Mouse (Mus musculus) hindbrain, embryonic 14.5 days (tissue): ENCODE data around the gene Wdhd1. TPM values are rescaled to one million over a fixed set of nuclear protein-coding genes. Genes with fewer than 3 reads are reported as not detected.

Experiments used
- ATAC-seq: fragments of 200-750 bp; cut with Nextera tagmentation; 2 replicates; pipeline ENCODE4 v1.8.0; 2017; ENCODE audit warnings: moderate number of reproducible peaks, mild to moderate bottlenecking, moderate TSS enrichment, moderate library complexity; ENCODE audit not compliant: low FRiP score
- DNase-seq: peaks from one replicate; pipeline ENCODE4 v3.0.0-alpha.2; 2015; ENCODE audit warnings: low spot score
- H3K27ac ChIP-seq: fragments of 300-500 bp; sonication (generic); 2 replicates; pipeline ENCODE4 v1.5.1; 2014; ENCODE audit warnings: mild to moderate bottlenecking, moderate library complexity
- H3K27me3 ChIP-seq: fragments of 300-500 bp; sonication (generic); 2 replicates; pipeline ENCODE4 v1.6.1; 2014; ENCODE audit warnings: mild to moderate bottlenecking, low read length, mixed read lengths; ENCODE audit not compliant: control insufficient read depth, insufficient read depth
- H3K36me3 ChIP-seq: fragments of 300-500 bp; sonication (generic); replicated peaks from 2 replicates; pipeline ENCODE4 v1.6.1; 2014; ENCODE audit not compliant: control insufficient read depth, insufficient read depth
- H3K4me1 ChIP-seq: fragments of 300-500 bp; sonication (generic); replicated peaks from 2 replicates; pipeline ENCODE4 v1.6.1; 2014; ENCODE audit warnings: antibody characterized with exemption, low read length, mixed read lengths; ENCODE audit not compliant: control insufficient read depth, insufficient read depth
- H3K4me2 ChIP-seq: fragments of 300-500 bp; sonication (generic); replicated peaks from 2 replicates; pipeline ENCODE4 v1.6.1; 2014; ENCODE audit warnings: mild to moderate bottlenecking, moderate library complexity
- H3K4me3 ChIP-seq: fragments of 300-500 bp; sonication (generic); replicated peaks from 2 replicates; pipeline ENCODE4 v1.5.1; 2014; ENCODE audit warnings: mild to moderate bottlenecking, low read length
- H3K9ac ChIP-seq: fragments of 300-500 bp; sonication (generic); 2 replicates; pipeline ENCODE4 v1.6.1; 2014
- H3K9me3 ChIP-seq: fragments of 300-500 bp; sonication (generic); 2 replicates; pipeline ENCODE4 v1.6.1; 2016; ENCODE audit warnings: low read length; ENCODE audit not compliant: control insufficient read depth
- WGBS: fragments of 180-500 bp; shearing (Covaris S2); extraction: QIAGEN DNeasy Blood & Tissue Kit; methylation state at CpG from one replicate; pipeline ENCODE4 v1.1.7; 2014; 5-methylcytosine and 5-hydroxymethylcytosine counted together
- polyA plus RNA-seq: library from polyadenylated mRNA; unstranded; fragments of >200 nt; fragmentation: Nextera tagmentation; extraction: Ambion mirVana; gene quantifications from 2 replicates; pipeline ENCODE4 v1.2.1, GENCODE M21; 2014

Gene Wdhd1
- polyA plus RNA-seq, 1 experiment from 2014 or later: 15.6 TPM

DNA sequence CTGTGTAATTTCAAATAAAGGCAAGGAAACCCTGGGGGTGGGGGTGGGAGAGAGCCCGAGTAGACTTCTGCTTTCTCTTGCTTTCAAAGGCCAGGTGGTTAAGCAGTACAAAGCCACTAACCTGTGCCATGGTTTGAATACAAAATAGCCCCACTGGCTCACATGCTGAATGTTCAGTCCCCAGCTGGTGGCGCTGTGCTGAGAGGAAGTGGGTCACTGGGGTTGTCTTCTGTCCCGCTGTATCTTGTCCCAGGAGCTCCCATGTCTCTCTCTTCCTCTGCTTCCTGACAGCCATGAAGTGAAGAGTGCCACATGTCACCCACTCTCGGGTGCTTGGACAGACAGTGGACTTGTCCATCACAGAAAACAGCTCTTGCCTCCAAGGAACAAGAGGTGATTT lies 82.6 kb downstream of the Wdhd1 start:
- Histone ChIP-seq H3K9me3 (no peaks in the 10 kb centered on the region), H3K27ac (no peak overlapping the region), H3K9ac (no peak overlapping the region), H3K4me3 (no peak overlapping the region), H3K4me1 (0 out of 2 replicates have a peak, but pooled peaks cover 3% of the 10 kb centered on the region), H3K4me2 (no peak overlapping the region), H3K36me3 (no peaks in the 10 kb centered on the region), H3K27me3 (no peaks in the 10 kb centered on the region)
- WGBS: 36% methylated on average over 3 of the region's 4 CpGs
- ATAC-seq (no peak), DNase-seq (no peak)

DNA sequence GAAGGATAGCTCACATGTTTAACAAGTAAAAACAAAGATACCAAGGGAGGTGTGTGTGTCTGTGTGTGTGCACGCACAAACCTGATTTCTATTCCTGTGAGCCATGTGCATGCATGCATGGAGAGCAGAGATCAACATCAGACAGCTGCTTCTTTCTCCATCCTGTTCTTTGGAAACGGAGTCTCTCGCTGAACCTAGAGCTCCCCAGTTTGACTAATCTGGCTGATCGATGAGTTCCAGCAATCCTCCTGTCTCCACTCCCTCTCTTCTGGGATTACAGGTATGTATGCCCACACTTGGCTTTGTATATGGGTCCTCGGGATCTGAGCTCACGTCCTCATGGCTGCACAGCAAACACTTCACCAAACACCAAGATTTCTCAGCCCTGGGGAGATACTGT lies 83.2 kb downstream of the Wdhd1 start:
- no peaks in the 10 kb centered on the region for H3K9me3 ChIP-seq
- H3K9ac ChIP-seq: no peak overlapping the region
- WGBS: 81% methylated on average over 6 of the region's 6 CpGs
- no peak overlapping the region for H3K4me3 ChIP-seq
- H3K4me2 ChIP-seq: no peak overlapping the region
- no peak for DNase-seq
- ATAC-seq: no peak
- peaks cover 3% of the 10 kb centered on the region for H3K27me3 ChIP-seq
- no peaks in the 10 kb centered on the region for H3K36me3 ChIP-seq
- no peak overlapping the region for H3K27ac ChIP-seq
- H3K4me1 ChIP-seq: 0 out of 2 replicates have a peak, but pooled peaks cover 6% of the 10 kb centered on the region

DNA sequence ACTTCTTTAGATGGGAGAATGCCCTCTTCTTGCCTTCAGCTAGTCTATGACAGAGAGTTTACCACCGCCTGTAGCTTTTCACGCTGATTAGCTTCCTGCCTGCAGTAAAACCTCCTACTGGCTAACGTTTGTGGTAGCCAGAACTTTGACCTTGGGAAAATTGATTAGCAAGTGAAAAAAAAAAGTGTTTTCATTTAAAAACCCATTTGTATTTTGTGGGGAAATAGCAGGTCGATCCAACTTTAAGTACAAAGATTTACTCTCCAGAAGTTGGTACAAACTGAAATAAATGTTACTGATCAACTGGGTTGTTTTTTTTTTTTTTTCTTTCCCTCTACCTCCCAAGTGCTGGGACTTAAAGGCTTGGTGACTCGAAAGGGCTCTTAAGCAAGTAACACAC lies 84.8 kb downstream of the Wdhd1 start:
- Histone ChIP-seq H3K4me2 (no peak overlapping the region), H3K27me3 (peaks cover 19% of the 10 kb centered on the region), H3K27ac (no peak overlapping the region), H3K4me3 (no peak overlapping the region), H3K9me3 (no peaks in the 10 kb centered on the region), H3K9ac (no peak overlapping the region), H3K4me1 (0 out of 2 replicates have a peak, but pooled peaks cover 7% of the 10 kb centered on the region), H3K36me3 (no peaks in the 10 kb centered on the region)
- DNase-seq (no peak), ATAC-seq (no peak)
- WGBS: 47% methylated on average over 5 of the region's 5 CpGs

Other genes with a start within 250 kb of the Wdhd1 start
- 5.2 and 6.4 TPM in 2 replicates for gene Gch1, start 87.4 kb downstream of the Wdhd1 start, polyA plus RNA-seq
- gene Socs4, start 74 bp upstream of the Wdhd1 start, polyA plus RNA-seq: 3.6 TPM in 2 replicates
- 52.0 and 54.8 TPM in 2 replicates for gene Mapk1ip1l, start 21.4 kb upstream of the Wdhd1 start, polyA plus RNA-seq
- gene Lgals3, start 90.9 kb upstream of the Wdhd1 start, polyA plus RNA-seq: 2.4 and 3.3 TPM in 2 replicates
- 6.3 and 7.6 TPM in 2 replicates for gene Dlgap5, start 141.6 kb upstream of the Wdhd1 start, polyA plus RNA-seq
- 35.1 and 35.3 TPM in 2 replicates for gene Fbxo34, start 173.6 kb upstream of the Wdhd1 start, polyA plus RNA-seq